Mouse (Mus musculus) ES-Bruce4 (cell line): ENCODE measurements at regions not wholly inside any gene's neighbourhood (a gene's known extent, or its start where the extent isn't known, plus 50 kb on each side); places are given as distances from the start of the nearest gene placed in this dataset.

Experiments
- H3K27ac ChIP-seq: 2 replicates; pipeline ENCODE4 v1.5.1; 2012; ENCODE audit warnings: low read length, inconsistent platforms; ENCODE audit not compliant: insufficient read depth
- H3K27me3 ChIP-seq: 2 replicates; pipeline ENCODE4 v1.6.1; 2012; ENCODE audit warnings: mild to moderate bottlenecking, low read length, inconsistent platforms; ENCODE audit not compliant: control insufficient read depth, poor library complexity, insufficient read depth, severe bottlenecking
- H3K36me3 ChIP-seq: 2 replicates; pipeline ENCODE4 v1.6.1; 2012; ENCODE audit warnings: inconsistent platforms, mild to moderate bottlenecking, low read length, moderate library complexity; ENCODE audit not compliant: control insufficient read depth, poor library complexity, insufficient read depth, severe bottlenecking
- H3K4me1 ChIP-seq: one replicate; pipeline ENCODE4 v1.8.1; 2011; ENCODE audit warnings: low read length; ENCODE audit not compliant: control insufficient read depth, insufficient read depth
- H3K4me3 ChIP-seq: 2 replicates; pipeline ENCODE4 v1.5.1; 2011; ENCODE audit warnings: low read depth, mild to moderate bottlenecking, low read length
- H3K9ac ChIP-seq: 2 replicates; pipeline ENCODE4 v1.6.1; 2012; ENCODE audit warnings: low read depth, mild to moderate bottlenecking, inconsistent platforms; ENCODE audit not compliant: poor library complexity, severe bottlenecking
- H3K9me3 ChIP-seq: replicated peaks from 2 replicates; pipeline ENCODE4 v1.6.1; 2012; ENCODE audit warnings: mild to moderate bottlenecking, low read length, inconsistent platforms; ENCODE audit not compliant: control insufficient read depth, poor library complexity, insufficient read depth, severe bottlenecking
- CTCF ChIP-seq: IDR thresholded peaks from one replicate; pipeline ENCODE4 v1.8.1; 2011; ENCODE audit warnings: low read depth, low read length
- EP300 ChIP-seq: IDR thresholded peaks from 2 replicates; pipeline ENCODE4 v1.6.1; 2011; ENCODE audit warnings: low read depth, low read length; ENCODE audit not compliant: insufficient read depth
- POLR2A ChIP-seq: IDR thresholded peaks from one replicate; pipeline ENCODE4 v1.8.1; 2011; ENCODE audit warnings: low read length; ENCODE audit not compliant: insufficient read depth

DNA sequence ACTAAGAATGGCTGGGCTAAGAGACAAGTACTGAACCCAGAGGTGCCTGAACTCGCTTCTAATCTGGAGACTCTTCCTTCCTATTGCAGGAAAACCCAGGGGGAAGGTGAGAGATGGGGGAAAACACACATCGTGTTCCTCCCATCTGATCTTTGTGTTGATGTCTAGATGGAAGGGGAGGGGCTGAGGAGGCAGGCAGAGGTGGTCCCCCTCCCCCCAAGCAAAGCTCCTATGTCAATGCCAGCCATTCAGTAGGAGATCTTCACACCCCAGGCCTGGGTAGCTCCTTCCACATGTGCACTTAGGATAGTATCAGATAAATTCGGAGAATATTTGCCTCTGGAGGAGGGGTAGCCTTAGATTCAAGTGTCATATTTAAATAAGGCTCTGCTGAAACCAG lies 118.0 kb upstream of the Ralgapa2 start:
- H3K27me3 ChIP-seq, result no peaks in the 10 kb centered on the region
- H3K36me3 ChIP-seq, result no peaks in the 10 kb centered on the region
- H3K27ac ChIP-seq, result no peak overlapping the region; the same call in 1 of the 2 replicates
- no peak for TF ChIP-seq CTCF
- 0 out of 2 replicates have a peak, but pooled peaks have one; percentile 73 for TF ChIP-seq EP300
- TF ChIP-seq POLR2A, result no peak
- H3K9me3 ChIP-seq, result no peaks in the 10 kb centered on the region
- peaks cover 5% of the 10 kb centered on the region for H3K4me1 ChIP-seq
- no peak overlapping the region for H3K9ac ChIP-seq
- H3K4me3 ChIP-seq, result no peak overlapping the region

DNA sequence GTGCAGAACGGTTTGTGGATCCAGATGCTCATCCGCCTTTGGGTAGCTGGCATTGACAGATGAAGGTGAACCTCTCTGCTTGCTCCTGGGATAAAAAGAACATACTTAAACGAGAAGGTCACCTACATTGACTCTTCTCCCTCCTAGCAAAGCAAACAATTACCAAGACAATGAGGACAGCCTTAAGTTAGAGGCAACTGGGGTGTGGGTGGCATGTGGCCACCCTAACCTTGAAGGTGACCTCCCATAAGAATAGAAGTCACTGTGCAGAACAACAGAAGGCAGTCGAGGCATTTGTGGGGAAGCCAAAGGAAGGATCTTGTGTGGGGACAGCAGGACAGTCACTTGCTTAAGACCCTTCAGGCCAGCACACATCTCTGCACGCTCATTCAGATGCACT lies 119.0 kb upstream of the Ralgapa2 start:
- no peak for TF ChIP-seq POLR2A
- TF ChIP-seq EP300, result peak; percentile 97
- TF ChIP-seq CTCF, result no peak
- H3K9ac ChIP-seq, result no peak overlapping the region
- no peaks in the 10 kb centered on the region for H3K36me3 ChIP-seq
- no peaks in the 10 kb centered on the region for H3K4me1 ChIP-seq
- no peaks in the 10 kb centered on the region for H3K27me3 ChIP-seq
- no peaks in the 10 kb centered on the region for H3K9me3 ChIP-seq
- peak overlapping the region; percentile 37; the same call in 1 of the 2 replicates for H3K27ac ChIP-seq
- no peak overlapping the region for H3K4me3 ChIP-seq

DNA sequence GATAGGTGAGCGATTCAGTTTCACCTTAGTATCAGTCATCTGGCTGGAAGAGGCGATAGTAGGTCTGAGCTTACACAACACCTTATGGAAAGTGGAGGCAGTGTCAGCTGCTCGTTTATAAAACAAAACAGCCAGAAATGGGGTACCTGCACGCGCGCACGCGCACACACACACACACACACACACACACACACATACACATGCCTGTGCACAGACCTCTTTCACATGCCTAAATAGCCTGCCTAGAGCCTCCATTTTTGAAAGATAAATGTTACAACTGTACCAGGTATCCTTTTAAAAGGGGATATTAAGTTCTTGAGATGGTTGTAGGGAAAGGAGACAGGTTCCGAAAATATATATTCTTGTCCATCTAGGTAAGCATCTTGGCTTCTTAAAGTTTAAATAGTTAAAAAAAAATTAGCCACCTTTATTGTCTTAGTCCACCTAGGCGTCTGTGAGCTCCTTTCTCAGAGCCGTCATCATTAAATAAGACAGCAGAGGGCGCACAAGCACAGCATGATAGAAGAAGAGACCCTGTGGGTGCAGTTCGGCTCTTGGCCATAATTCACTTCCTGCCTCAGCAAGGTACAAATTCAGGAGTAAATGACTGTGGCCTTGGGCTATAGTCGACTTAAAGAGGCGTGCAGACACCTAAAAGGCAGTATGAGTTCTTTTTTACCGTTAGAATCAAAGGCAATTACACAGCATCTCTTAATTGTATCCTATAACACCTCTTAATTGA lies 121.4 kb upstream of the Ralgapa2 start:
- TF ChIP-seq POLR2A (no peak), CTCF (peak; percentile 55)
- H3K4me1 ChIP-seq, result no peaks in the 10 kb centered on the region
- H3K27me3 ChIP-seq, result no peaks in the 10 kb centered on the region
- H3K4me3 ChIP-seq, result no peak overlapping the region
- no peaks in the 10 kb centered on the region for H3K9me3 ChIP-seq
- H3K9ac ChIP-seq, result no peak overlapping the region
- no peaks in the 10 kb centered on the region for H3K36me3 ChIP-seq
- H3K27ac ChIP-seq, result no peak overlapping the region

DNA sequence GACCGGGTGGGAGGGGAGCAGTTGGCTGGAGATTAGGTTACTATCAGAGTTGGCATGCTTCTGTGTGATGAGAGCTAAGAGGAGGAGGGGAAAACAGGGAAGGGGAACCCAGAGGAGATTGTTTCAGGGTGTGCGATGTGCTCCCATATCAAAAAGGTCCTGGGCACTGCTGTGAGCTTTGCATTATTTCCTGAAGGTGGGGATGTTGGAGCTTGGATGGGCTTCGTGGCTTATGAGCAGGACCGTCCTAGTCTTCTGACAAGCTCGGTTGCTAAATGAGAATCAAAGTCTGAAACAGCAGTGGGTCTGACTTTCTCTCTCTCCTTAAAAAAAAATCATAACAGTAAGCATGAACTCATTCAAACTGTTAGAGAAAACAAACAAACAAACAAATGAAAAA lies 125.4 kb upstream of the Ralgapa2 start:
- no peaks in the 10 kb centered on the region for H3K27me3 ChIP-seq
- TF ChIP-seq EP300, result no peak
- no peak for TF ChIP-seq POLR2A
- no peak for TF ChIP-seq CTCF

DNA sequence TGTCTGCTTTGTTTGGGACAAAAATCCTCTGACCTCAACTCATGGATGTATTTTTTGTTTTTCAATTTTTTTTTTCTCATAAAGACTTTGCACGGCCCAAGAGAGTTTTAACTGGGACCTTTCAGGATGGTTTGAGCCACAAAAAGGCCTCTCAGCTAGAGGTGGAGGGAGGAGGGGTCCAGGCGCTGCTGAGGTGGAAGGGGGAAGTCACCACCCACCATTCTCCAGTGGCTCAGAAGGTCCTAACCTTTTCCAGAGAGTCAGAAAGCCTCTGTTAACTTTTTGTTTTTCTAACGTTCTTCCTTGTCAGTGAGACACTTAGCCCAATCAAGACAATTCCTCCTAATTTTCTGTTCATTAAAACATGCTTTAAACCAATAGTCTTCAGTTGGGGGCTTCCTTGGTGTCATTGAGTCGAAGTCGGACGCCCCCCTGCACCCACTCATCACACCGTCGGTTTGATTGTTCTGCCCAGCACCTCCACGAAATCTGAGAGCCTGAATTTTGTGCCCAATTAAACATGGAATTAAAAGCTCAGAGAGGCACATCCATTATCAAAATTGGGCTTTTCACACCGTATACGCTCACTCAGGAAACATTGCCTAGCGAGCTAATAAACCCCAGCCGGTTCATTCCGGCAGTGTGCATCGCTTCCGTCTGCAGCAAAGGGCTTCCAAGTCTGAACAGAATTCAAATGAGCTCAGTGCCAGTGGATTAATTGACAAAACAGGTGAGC lies 134.3 kb upstream of the Ralgapa2 start:
- no peaks in the 10 kb centered on the region for H3K4me1 ChIP-seq
- 0 out of 2 replicates have a peak, but pooled peaks cover 2% of the 10 kb centered on the region for H3K9me3 ChIP-seq
- H3K36me3 ChIP-seq, result no peaks in the 10 kb centered on the region
- H3K9ac ChIP-seq, result no peak overlapping the region
- H3K27ac ChIP-seq, result no peak overlapping the region
- no peak overlapping the region for H3K4me3 ChIP-seq
- H3K27me3 ChIP-seq, result no peaks in the 10 kb centered on the region
- TF ChIP-seq EP300, result no peak
- no peak for TF ChIP-seq CTCF
- TF ChIP-seq POLR2A, result no peak

More for the DNA sequence above, 125.4 kb upstream of the Ralgapa2 start:
- H3K9ac ChIP-seq, result no peak overlapping the region
- no peak overlapping the region for H3K27ac ChIP-seq
- no peak overlapping the region for H3K4me3 ChIP-seq
- H3K4me1 ChIP-seq, result no peaks in the 10 kb centered on the region
- no peaks in the 10 kb centered on the region for H3K9me3 ChIP-seq
- H3K36me3 ChIP-seq, result no peaks in the 10 kb centered on the region

DNA sequence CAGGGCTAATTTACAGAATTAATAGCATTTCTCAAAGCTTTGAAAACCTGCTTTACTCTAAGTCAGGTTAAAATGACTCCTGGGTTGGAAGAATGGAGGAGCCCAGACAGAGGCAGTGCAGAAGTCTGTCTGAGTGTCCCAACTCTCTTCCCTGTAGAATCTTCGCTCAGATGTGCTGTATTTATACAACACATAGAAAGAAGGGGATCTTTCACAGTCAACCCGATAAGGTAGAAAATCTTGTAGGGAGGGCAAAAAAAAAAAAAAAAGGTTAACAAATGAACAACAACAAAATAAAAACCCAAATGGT lies 134.8 kb upstream of the Ralgapa2 start:
- Histone ChIP-seq H3K4me1 (no peaks in the 10 kb centered on the region), H3K27ac (no peak overlapping the region), H3K9me3 (0 out of 2 replicates have a peak, but pooled peaks cover 2% of the 10 kb centered on the region), H3K9ac (no peak overlapping the region), H3K36me3 (no peaks in the 10 kb centered on the region), H3K4me3 (no peak overlapping the region), H3K27me3 (no peaks in the 10 kb centered on the region)
- TF ChIP-seq CTCF (no peak), POLR2A (no peak), EP300 (no peak)
